Mouse (Mus musculus) lung, postnatal 10 days (tissue): ENCODE measurements around the gene Nupl1.
A peak's percentile ranks its signal among the peaks of the same experiment; 100 is the strongest.

Source experiments
- DNase-seq: peaks from one replicate; pipeline ENCODE4 v3.0.0; 2021

The Nupl1 gene

GRCm38 (mm10) chr14:60219886-60220285, 31.3 kb downstream of the Nupl1 start:
- no peak for DNase-seq

- DNase-seq: no peak
Observed at GRCm38 (mm10) chr14:60217616-60218015, 33.6 kb downstream of the Nupl1 start.

- DNase-seq: no peak
Observed at GRCm38 (mm10) chr14:60216125-60216524, 35.1 kb downstream of the Nupl1 start.

GRCm38 (mm10) chr14:60215000-60215399, 36.2 kb downstream of the Nupl1 start:
- no peak for DNase-seq

- DNase-seq: no peak
Observed at GRCm38 (mm10) chr14:60214040-60214439, 37.2 kb downstream of the Nupl1 start.

- DNase-seq: no peak
Observed at GRCm38 (mm10) chr14:60209166-60209565, 42.1 kb downstream of the Nupl1 start.

GRCm38 (mm10) chr14:60204993-60205392, 46.2 kb downstream of the Nupl1 start:
- DNase-seq: no peak

- DNase-seq: no peak
Observed at GRCm38 (mm10) chr14:60196884-60197283, 54.3 kb downstream of the Nupl1 start, which contains the start of gene Atp8a2. Atp8a2 (minus strand) TSS chr14:60197179.

- DNase-seq: no peak
Observed at GRCm38 (mm10) chr14:60195999-60196398, 55.2 kb downstream of the Nupl1 start.

GRCm38 (mm10) chr14:60194606-60195005, 56.6 kb downstream of the Nupl1 start:
- DNase-seq: no peak

GRCm38 (mm10) chr14:60189771-60190170, 61.5 kb downstream of the Nupl1 start:
- DNase-seq: no peak

- no peak for DNase-seq
Observed at GRCm38 (mm10) chr14:60188201-60188825, 62.9 kb downstream of the Nupl1 start.

GRCm38 (mm10) chr14:60181306-60181705, 69.9 kb downstream of the Nupl1 start:
- no peak for DNase-seq

- DNase-seq: no peak
Observed at GRCm38 (mm10) chr14:60178571-60178955, 72.7 kb downstream of the Nupl1 start.

- no peak for DNase-seq
Observed at GRCm38 (mm10) chr14:60177614-60178570, 73.3 kb downstream of the Nupl1 start.

- peak; percentile 36 for DNase-seq
Observed at GRCm38 (mm10) chr14:60176891-60177613, 74.2 kb downstream of the Nupl1 start.

- no peak for DNase-seq
Observed at GRCm38 (mm10) chr14:60176469-60176890, 74.8 kb downstream of the Nupl1 start.

GRCm38 (mm10) chr14:60172286-60173055, 78.8 kb downstream of the Nupl1 start:
- DNase-seq: no peak

- no peak for DNase-seq
Observed at GRCm38 (mm10) chr14:60170845-60171610, 80.2 kb downstream of the Nupl1 start.

GRCm38 (mm10) chr14:60163367-60163766, 87.9 kb downstream of the Nupl1 start:
- DNase-seq: no peak

- DNase-seq: no peak
Observed at GRCm38 (mm10) chr14:60152373-60152772, 98.9 kb downstream of the Nupl1 start.

GRCm38 (mm10) chr14:60148893-60149292, 102.3 kb downstream of the Nupl1 start:
- no peak for DNase-seq
